Mouse (Mus musculus) right cerebral cortex, adult 2 months (tissue): ENCODE data around the gene Lax1.

Source experiments
- DNase-seq, 2 experiments: peaks; one replicate each; pipeline ENCODE4 v3.0.0; 2021 to 2022; ENCODE audit warnings: low spot score in 2 of 2

Gene Lax1

GRCm38 (mm10) chr1:133632168-133632567 is 57.7 kb downstream of the Lax1 start:
- no peak for DNase-seq
